Mouse (Mus musculus): Measurements from ENCODE around the gene Supt4a.

Gene Supt4a

GRCm38 (mm10) chr11:87752307-87752706 is 15.0 kb downstream of the Supt4a start:
- DNase-seq: no peak

DNA sequence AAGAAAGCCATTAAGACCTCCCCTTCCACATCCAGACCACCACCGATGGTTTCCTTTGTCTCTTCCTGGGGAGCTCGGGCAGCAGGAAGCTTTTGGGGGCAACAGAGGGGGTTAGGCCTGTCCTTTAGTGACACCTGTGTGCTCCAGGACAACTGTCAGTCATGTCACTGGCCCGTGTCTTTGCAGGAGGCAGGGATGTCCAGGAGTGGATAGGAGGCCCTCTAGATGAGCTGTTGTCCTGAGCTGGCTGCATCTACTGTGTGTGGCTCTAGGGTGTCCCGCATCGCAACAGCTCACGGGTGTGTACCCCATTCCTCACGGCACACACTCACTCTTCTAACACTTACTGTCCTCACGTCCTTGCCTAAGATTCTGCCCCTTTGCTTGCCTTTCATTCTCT is 15.9 kb downstream of the Supt4a start:
- DNase-seq: no peak

GRCm38 (mm10) chr11:87753891-87754501 is 16.6 kb downstream of the Supt4a start:
- no peak for DNase-seq

DNA sequence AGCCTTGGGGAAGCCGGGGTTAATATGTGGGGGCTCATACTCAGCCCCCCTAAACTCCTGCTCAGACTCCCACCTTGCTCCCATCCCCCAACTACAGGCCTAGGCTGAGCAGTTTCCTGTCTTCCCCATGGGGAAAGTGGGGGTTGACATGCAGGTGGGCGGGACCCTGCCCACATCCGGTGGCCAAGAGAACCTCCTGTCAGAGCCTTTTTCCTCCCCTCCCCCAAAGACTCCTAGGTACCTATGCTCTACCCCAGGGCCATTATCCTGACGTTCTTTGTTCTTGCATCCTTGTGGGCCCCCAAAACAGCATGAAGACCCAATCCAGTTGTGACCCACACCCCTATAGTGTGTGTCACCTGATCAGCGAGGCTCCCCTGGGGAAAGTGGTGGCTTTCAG is 17.3 kb downstream of the Supt4a start:
- no peak for DNase-seq

GRCm38 (mm10) chr11:87755360-87756017 is 18.1 kb downstream of the Supt4a start:
- DNase-seq: peak; percentile 28

DNA sequence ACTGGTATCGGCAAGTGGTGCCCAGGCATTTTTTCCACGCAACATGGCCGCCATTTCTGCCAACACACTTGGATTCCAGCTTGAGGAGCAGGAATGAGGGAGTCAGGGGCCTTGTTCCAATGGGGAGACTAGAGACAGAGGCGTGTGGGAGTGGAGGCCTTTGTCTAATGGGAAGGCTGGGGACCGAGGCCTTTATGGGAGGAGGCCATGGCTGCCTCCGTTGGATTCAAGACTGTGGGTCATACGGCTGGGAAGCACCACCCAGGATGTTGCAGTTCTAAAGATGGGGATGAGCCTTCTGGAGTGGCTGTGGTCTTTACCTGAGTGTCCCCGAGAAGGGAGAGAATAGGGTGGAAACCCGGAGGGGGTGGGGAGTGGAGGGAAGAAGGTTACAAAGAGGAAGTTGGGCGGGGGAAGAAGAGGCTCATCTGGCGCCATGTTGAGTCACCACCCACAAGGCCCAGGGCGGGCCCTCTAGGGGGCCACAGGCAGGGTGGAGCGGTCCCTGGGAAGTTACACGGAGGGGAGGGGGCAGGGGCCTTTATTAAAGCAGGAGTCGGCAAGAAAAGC is 19.0 kb downstream of the Supt4a start:
- DNase-seq: no peak

DNA sequence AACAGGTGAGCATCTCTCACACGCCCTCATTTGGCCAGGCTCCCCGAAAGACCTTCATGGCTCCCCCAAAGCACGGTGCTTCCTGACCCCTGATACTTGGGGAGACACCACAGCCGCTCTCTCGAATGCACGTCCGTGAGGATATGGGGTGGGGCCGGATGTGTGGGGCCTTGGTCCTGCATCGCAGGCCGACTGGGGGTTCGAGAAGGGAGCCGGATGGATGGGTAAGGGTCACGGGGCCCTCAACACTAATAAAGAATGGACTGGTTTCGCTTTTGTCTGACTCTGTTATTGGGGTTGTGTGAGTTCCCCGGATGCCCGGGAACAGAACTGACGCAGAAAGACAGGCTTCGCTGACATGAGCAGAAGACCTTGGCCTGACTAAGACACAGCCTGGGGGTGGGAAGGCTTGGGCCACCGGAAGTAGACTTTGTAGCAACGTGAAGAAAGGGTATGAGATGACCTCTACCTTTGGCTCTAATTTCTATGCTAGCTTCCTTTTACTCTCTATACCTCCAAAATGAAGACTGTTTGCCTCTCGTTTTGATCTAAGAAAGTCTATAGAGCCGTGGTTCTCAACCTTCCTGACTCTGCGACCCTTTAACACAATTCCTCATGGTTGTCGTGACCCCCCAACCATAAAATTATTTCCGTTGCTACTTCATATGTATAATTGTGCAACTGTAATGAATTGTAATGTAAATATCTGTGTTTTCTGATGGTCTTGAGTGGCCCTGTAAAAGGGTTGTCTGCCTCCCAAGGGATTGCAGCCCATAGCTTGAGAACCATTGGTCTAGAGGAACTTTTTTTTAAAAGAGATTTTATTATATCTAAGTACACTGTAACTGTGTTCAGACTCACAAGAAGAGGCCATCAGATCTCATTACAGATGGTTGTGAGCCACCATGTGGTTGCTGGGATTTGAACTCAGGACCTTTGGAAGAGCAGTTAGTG is 19.9 kb downstream of the Supt4a start:
- DNase-seq: no peak

GRCm38 (mm10) chr11:87758161-87758911 is 21.0 kb downstream of the Supt4a start:
- no peak for DNase-seq

GRCm38 (mm10) chr11:87758957-87759608 is 21.7 kb downstream of the Supt4a start:
- no peak for DNase-seq

- DNase-seq: peak; percentile 19
Observed at GRCm38 (mm10) chr11:87759609-87760005, 22.3 kb downstream of the Supt4a start.

DNA sequence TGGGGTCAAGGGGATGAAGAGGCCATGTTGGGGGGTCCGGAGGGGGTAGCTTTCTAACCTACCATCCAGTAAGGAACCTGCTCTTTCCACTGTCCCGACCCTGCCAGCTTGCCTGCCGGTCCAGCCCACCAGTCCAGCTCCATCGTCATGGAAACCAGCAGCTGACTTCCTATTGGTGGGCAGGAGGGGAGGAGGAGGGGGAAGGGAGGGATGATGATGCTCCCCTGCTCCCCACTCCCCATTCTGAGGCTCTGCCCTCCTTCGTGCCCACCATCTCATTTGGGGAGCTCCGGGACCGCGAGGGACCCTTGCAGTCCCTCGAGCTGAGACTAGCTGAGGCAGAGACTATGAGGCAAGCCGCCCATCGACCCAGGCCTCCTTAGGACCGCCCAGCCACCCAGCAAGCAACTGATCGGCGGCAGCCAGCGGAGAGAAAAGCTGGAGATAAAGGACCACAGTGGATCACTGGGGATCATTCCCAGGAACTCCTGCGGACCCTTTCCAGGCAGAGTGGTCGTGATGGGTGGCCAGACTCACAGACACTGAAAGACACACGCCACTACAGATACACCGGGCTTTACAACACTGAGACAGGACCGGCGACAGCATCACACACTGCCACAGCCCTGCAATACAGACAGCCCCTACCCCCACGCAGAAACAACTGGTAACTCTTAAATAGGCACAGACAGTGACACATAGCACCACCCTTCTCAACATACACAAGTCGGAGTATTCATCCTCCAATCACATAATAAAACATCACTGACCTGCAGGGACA is 23.1 kb downstream of the Supt4a start, which contains the start of gene Tspoap1:
Gene Tspoap1, plus strand, starts transcription at position 241 of the 781 bp plus-strand sequence.
- peak; percentile 61 for DNase-seq

DNA sequence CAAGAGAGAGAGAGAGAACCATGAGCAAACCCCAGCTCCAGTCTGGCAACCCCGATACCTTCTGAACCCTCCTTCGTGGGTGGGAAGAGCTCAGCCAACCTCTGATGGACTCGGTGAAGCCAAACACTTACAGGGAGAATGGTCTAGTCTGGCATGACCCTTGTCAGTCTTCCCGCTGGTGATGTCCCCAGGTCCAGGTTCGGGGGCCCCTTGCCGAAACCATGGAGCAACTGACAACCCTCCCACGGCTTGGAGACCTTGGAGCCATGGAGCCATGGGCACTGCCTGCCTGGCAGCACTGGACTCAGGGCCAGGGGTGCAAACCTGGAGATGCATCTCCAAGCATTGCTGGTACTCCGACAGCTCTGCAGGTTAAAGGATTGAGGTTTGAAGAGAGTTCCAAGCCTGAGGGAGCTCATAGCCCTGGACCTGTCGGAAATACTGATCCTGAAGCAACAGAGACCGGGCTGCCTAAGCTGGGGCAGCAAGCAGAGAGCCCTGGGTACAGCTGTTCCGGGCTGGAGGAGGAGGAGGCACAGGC is 23.9 kb downstream of the Supt4a start:
- DNase-seq: no peak

DNA sequence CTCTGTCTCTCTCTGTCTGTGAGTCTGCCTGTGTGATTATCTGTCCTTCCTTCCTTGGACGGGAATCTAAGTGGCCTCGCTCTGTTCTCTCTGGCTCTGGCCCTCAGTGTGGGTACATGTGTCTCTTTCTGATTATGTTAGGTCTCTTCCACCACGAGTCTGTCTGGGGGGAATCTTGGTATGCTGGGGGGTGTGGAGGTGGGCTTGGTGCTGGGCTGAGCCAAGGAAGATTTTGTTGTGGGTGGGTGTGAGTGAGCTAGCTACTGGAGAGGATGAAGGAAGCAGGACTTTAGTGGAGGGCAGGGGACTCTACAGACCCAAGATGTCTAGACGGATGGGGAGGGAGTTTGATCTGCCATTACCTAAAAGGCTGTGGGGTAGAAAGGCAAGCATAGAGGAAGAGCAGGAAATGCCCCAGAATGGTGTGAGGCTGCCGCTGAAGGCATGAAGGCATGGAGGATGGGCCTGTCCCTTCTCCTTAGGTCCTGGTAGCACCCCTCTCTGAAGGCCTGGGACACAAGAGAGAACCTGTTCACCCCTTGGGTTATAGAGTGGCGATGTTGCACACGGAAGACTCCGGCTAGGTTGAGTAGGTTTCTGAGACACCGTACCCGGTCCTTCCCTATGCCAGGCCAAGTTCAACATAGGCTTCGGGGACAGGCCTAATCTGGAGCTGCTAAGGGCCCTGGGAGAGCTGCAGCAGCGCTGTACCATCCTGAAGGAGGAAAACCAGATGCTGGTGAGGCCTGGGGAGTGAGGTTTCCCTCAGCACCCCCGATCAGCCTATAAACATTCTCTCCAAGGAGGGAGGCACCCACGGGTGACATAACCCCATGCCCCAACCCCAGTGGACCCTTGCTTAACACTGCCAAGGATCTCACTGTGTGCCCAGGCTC is 24.7 kb downstream of the Supt4a start:
- no peak for DNase-seq

- no peak for DNase-seq
Observed at GRCm38 (mm10) chr11:87762702-87763385, 25.5 kb downstream of the Supt4a start.

GRCm38 (mm10) chr11:87763511-87763987 is 26.2 kb downstream of the Supt4a start:
- peak; percentile 65 for DNase-seq

DNA sequence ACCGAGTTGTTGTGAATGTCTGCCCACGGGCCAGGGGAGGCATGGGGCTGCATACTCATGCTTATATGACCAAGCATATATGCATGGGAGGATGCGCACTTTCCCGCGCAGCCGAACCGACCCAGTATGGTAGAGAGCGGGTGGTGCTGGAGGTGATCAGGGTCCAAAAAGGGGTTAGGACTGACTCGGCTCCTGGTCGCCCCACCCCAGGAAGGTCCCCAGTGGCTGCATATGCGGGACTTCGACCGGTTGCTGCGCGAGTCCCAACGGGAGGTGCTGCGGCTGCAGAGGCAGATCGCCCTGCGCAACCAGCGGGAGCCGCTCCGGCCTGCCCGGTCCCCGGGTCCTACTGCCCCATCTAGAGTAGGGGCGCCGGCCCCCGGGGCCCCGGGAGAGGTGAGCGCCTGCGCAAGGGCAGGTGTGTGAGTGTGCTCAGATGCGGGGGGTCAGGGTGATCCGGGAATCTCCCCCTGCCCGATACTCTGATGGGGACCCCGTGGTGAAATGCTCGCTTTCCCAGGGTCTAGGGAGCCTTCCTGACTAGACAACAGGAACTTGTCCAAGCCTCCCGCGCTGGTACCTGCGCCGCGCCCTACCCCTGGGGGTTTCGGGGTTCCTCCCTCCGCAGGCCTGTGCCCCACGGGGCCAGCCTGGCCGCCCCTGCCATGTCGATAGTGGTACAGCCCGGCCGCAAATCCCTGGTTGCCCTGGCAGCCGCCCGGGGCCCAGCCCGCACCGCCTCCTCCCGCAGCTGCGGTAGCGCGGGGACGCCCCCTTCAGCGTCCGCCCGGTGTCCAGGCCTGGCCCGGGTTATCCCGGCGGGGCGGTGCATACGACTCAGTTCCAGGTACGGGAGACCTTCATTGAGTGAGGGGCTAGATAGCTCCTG is 26.9 kb downstream of the Supt4a start:
- DNase-seq: peak; percentile 62

GRCm38 (mm10) chr11:87768745-87769144 is 31.4 kb downstream of the Supt4a start:
- DNase-seq: no peak

GRCm38 (mm10) chr11:87770989-87771388 is 33.6 kb downstream of the Supt4a start:
- DNase-seq: peak; percentile 61
